Mouse (Mus musculus): ENCODE data around the gene Fdxr. TPM values are rescaled to one million over a fixed set of nuclear protein-coding genes. Genes with fewer than 3 reads are reported as not detected.
A peak's percentile ranks its signal among the peaks of the same experiment; 100 is the strongest.

The Fdxr gene
- polyA plus RNA-seq, 1 experiment from 2014 or later: 25.7 TPM

- H3K4me1 ChIP-seq (replicated peaks; ENCODE audit: control insufficient read depth, insufficient read depth, low read length): 0 out of 2 replicates have a peak, but pooled peaks cover 6% of the 10 kb centered on the region
- H3K4me2 ChIP-seq: no peak within 1 kb of the TSS
- H3K9me3 ChIP-seq (ENCODE audit: control insufficient read depth, low read length): no peaks in the 10 kb centered on the region
- peaks cover 5% of the 10 kb centered on the region for H3K27me3 ChIP-seq (replicated peaks; ENCODE audit: control insufficient read depth, insufficient read depth, low read length)
- no peak within 1 kb of the TSS for H3K27ac ChIP-seq (ENCODE audit: low read depth, low read length)
- no peak for DNase-seq (ENCODE audit: low spot score)
- H3K9ac ChIP-seq (ENCODE audit: low read depth, low read length): no peak within 1 kb of the TSS
- no peaks in the 10 kb centered on the region for H3K36me3 ChIP-seq (ENCODE audit: control insufficient read depth, insufficient read depth, low read length)
- H3K4me3 ChIP-seq (ENCODE audit: low read depth, low read length): no peak within 1 kb of the TSS
- no peak for ATAC-seq (replicated peaks; ENCODE audit: low FRiP score)
- 30% methylated on average over 8 of the region's 8 CpGs for WGBS
Measured at GRCm38 (mm10) chr11:115306863-115307262, 30.0 kb upstream of the Fdxr start, which contains the start of gene Otop2. Gene Otop2, plus strand, starts transcription at chr11:115307163.

- WGBS: 63% methylated on average over 8 of the region's 8 CpGs
- Histone ChIP-seq H3K27ac (ENCODE audit: low read depth, low read length) (no peak overlapping the region), H3K36me3 (ENCODE audit: control insufficient read depth, insufficient read depth, low read length) (no peaks in the 10 kb centered on the region)
Measured at GRCm38 (mm10) chr11:115303167-115303566, 26.3 kb upstream of the Fdxr start.

GRCm38 (mm10) chr11:115301351-115301750 lies 24.5 kb upstream of the Fdxr start:
- whole genome bisulfite sequencing: 80% methylated on average over 2 of the region's 2 CpGs

More at GRCm38 (mm10) chr11:115303167-115303566, 26.3 kb upstream of the Fdxr start:
- Histone ChIP-seq H3K9me3 (ENCODE audit: control insufficient read depth, low read length) (no peaks in the 10 kb centered on the region), H3K27me3 (replicated peaks; ENCODE audit: control insufficient read depth, insufficient read depth, low read length) (peaks cover 5% of the 10 kb centered on the region), H3K4me3 (ENCODE audit: low read depth, low read length) (no peak overlapping the region), H3K4me2 (no peak overlapping the region), H3K4me1 (replicated peaks; ENCODE audit: control insufficient read depth, insufficient read depth, low read length) (0 out of 2 replicates have a peak, but pooled peaks cover 6% of the 10 kb centered on the region), H3K9ac (ENCODE audit: low read depth, low read length) (no peak overlapping the region)
- ATAC-seq (replicated peaks; ENCODE audit: low FRiP score) (no peak), DNase-seq (ENCODE audit: low spot score) (no peak)

GRCm38 (mm10) chr11:115300745-115301144 lies 23.9 kb upstream of the Fdxr start:
- no peak overlapping the region for H3K4me3 ChIP-seq (ENCODE audit: low read depth, low read length)
- H3K9ac ChIP-seq (ENCODE audit: low read depth, low read length): no peak overlapping the region
- ATAC-seq (replicated peaks; ENCODE audit: low FRiP score) (no peak), DNase-seq (ENCODE audit: low spot score) (no peak)
- H3K27ac ChIP-seq (ENCODE audit: low read depth, low read length): no peak overlapping the region
- H3K9me3 ChIP-seq (ENCODE audit: control insufficient read depth, low read length): no peaks in the 10 kb centered on the region
- no peak overlapping the region for H3K4me2 ChIP-seq
- WGBS: 77% methylated on average over 4 of the region's 4 CpGs
- no peaks in the 10 kb centered on the region for H3K36me3 ChIP-seq (ENCODE audit: control insufficient read depth, insufficient read depth, low read length)
- H3K27me3 ChIP-seq (replicated peaks; ENCODE audit: control insufficient read depth, insufficient read depth, low read length): peaks cover 20% of the 10 kb centered on the region
- H3K4me1 ChIP-seq (replicated peaks; ENCODE audit: control insufficient read depth, insufficient read depth, low read length): peaks cover 3% of the 10 kb centered on the region; the same call in 1 of the 2 replicates

More at GRCm38 (mm10) chr11:115301351-115301750, 24.5 kb upstream of the Fdxr start:
- Histone ChIP-seq H3K9ac (ENCODE audit: low read depth, low read length) (no peak overlapping the region), H3K36me3 (ENCODE audit: control insufficient read depth, insufficient read depth, low read length) (no peaks in the 10 kb centered on the region), H3K27me3 (replicated peaks; ENCODE audit: control insufficient read depth, insufficient read depth, low read length) (peaks cover 14% of the 10 kb centered on the region), H3K9me3 (ENCODE audit: control insufficient read depth, low read length) (no peaks in the 10 kb centered on the region), H3K4me1 (replicated peaks; ENCODE audit: control insufficient read depth, insufficient read depth, low read length) (peaks cover 5% of the 10 kb centered on the region; the same call in 1 of the 2 replicates), H3K4me3 (ENCODE audit: low read depth, low read length) (no peak overlapping the region), H3K27ac (ENCODE audit: low read depth, low read length) (no peak overlapping the region), H3K4me2 (no peak overlapping the region)
- ATAC-seq (replicated peaks; ENCODE audit: low FRiP score) (no peak), DNase-seq (ENCODE audit: low spot score) (no peak)

GRCm38 (mm10) chr11:115298160-115298559 lies 21.3 kb upstream of the Fdxr start:
- no peak for DNase-seq (ENCODE audit: low spot score)

GRCm38 (mm10) chr11:115297214-115297826 lies 20.5 kb upstream of the Fdxr start, which contains the start of gene Fads6:
Gene Fads6, minus strand, starts transcription at chr11:115297663.
- peak; percentile 65 for DNase-seq (ENCODE audit: low spot score)

More at GRCm38 (mm10) chr11:115298160-115298559, 21.3 kb upstream of the Fdxr start:
- no peak overlapping the region for H3K27ac ChIP-seq (ENCODE audit: low read depth, low read length)
- ATAC-seq (replicated peaks; ENCODE audit: low FRiP score): no peak
- H3K4me2 ChIP-seq: no peak overlapping the region; the same call in 1 of the 2 replicates
- peak overlapping the region; percentile 50; the same call in 1 of the 2 replicates for H3K4me3 ChIP-seq (ENCODE audit: low read depth, low read length)
- H3K9me3 ChIP-seq (ENCODE audit: control insufficient read depth, low read length): no peaks in the 10 kb centered on the region
- 58% methylated on average over 8 of the region's 8 CpGs for WGBS
- H3K4me1 ChIP-seq (replicated peaks; ENCODE audit: control insufficient read depth, insufficient read depth, low read length): peaks cover 3% of the 10 kb centered on the region; the same call in 1 of the 2 replicates
- no peaks in the 10 kb centered on the region for H3K36me3 ChIP-seq (ENCODE audit: control insufficient read depth, insufficient read depth, low read length)
- H3K27me3 ChIP-seq (replicated peaks; ENCODE audit: control insufficient read depth, insufficient read depth, low read length): peaks cover 20% of the 10 kb centered on the region
- H3K9ac ChIP-seq (ENCODE audit: low read depth, low read length): no peak overlapping the region

GRCm38 (mm10) chr11:115296471-115297210 lies 19.8 kb upstream of the Fdxr start:
- no peak for DNase-seq (ENCODE audit: low spot score)
- Histone ChIP-seq H3K9ac (ENCODE audit: low read depth, low read length) (peak overlapping the region; percentile 38; the same call in 1 of the 2 replicates), H3K27me3 (replicated peaks; ENCODE audit: control insufficient read depth, insufficient read depth, low read length) (peaks cover 20% of the 10 kb centered on the region), H3K36me3 (ENCODE audit: control insufficient read depth, insufficient read depth, low read length) (no peaks in the 10 kb centered on the region), H3K27ac (ENCODE audit: low read depth, low read length) (peak overlapping the region; percentile 57), H3K4me2 (peak overlapping the region; percentile 66), H3K4me1 (replicated peaks; ENCODE audit: control insufficient read depth, insufficient read depth, low read length) (peaks cover 4% of the 10 kb centered on the region; the same call in 1 of the 2 replicates), H3K9me3 (ENCODE audit: control insufficient read depth, low read length) (no peaks in the 10 kb centered on the region), H3K4me3 (ENCODE audit: low read depth, low read length) (peak overlapping the region; percentile 50)
- no peak for ATAC-seq (replicated peaks; ENCODE audit: low FRiP score)
- 55% methylated on average over 21 of the region's 21 CpGs for WGBS

More at GRCm38 (mm10) chr11:115297214-115297826, 20.5 kb upstream of the Fdxr start, which contains the start of gene Fads6:
- Histone ChIP-seq H3K27ac (ENCODE audit: low read depth, low read length) (peak within 1 kb of the TSS; percentile 57), H3K4me2 (peak within 1 kb of the TSS; percentile 66), H3K4me3 (ENCODE audit: low read depth, low read length) (peak within 1 kb of the TSS; percentile 50), H3K9me3 (ENCODE audit: control insufficient read depth, low read length) (no peaks in the 10 kb centered on the region), H3K27me3 (replicated peaks; ENCODE audit: control insufficient read depth, insufficient read depth, low read length) (peaks cover 20% of the 10 kb centered on the region), H3K36me3 (ENCODE audit: control insufficient read depth, insufficient read depth, low read length) (no peaks in the 10 kb centered on the region), H3K9ac (ENCODE audit: low read depth, low read length) (peak within 1 kb of the TSS; percentile 38; the same call in 1 of the 2 replicates), H3K4me1 (replicated peaks; ENCODE audit: control insufficient read depth, insufficient read depth, low read length) (peaks cover 3% of the 10 kb centered on the region; the same call in 1 of the 2 replicates)
- 1% methylated on average over 44 of the region's 44 CpGs for WGBS
- ATAC-seq (replicated peaks; ENCODE audit: low FRiP score): peak; percentile 61

GRCm38 (mm10) chr11:115295939-115296338 lies 19.1 kb upstream of the Fdxr start:
- Histone ChIP-seq H3K36me3 (ENCODE audit: control insufficient read depth, insufficient read depth, low read length) (no peaks in the 10 kb centered on the region), H3K27ac (ENCODE audit: low read depth, low read length) (no peak overlapping the region), H3K9me3 (ENCODE audit: control insufficient read depth, low read length) (no peaks in the 10 kb centered on the region), H3K4me3 (ENCODE audit: low read depth, low read length) (peak overlapping the region; percentile 50), H3K4me1 (replicated peaks; ENCODE audit: control insufficient read depth, insufficient read depth, low read length) (peaks cover 7% of the 10 kb centered on the region; the same call in 1 of the 2 replicates), H3K9ac (ENCODE audit: low read depth, low read length) (no peak overlapping the region), H3K4me2 (peak overlapping the region; percentile 66), H3K27me3 (replicated peaks; ENCODE audit: control insufficient read depth, insufficient read depth, low read length) (peaks cover 20% of the 10 kb centered on the region)
- ATAC-seq (replicated peaks; ENCODE audit: low FRiP score): no peak
- 84% methylated on average over 11 of the region's 11 CpGs for whole genome bisulfite sequencing
- DNase-seq (ENCODE audit: low spot score): no peak

All from liver, embryonic 11.5 days (tissue).